Mouse (Mus musculus): ENCODE results near the gene Dhdh. TPM values are rescaled to one million over a fixed set of nuclear protein-coding genes. Genes with fewer than 3 reads are reported as not detected.
"Not testable (repeated sequence)": the region's sequence is repeated elsewhere in the genome, so short reads cannot be mapped to it uniquely, and the experiment has no call there.

Gene Dhdh
- polyA plus RNA-seq, 1 experiment from 2014 or later = 4.1 TPM

DNA sequence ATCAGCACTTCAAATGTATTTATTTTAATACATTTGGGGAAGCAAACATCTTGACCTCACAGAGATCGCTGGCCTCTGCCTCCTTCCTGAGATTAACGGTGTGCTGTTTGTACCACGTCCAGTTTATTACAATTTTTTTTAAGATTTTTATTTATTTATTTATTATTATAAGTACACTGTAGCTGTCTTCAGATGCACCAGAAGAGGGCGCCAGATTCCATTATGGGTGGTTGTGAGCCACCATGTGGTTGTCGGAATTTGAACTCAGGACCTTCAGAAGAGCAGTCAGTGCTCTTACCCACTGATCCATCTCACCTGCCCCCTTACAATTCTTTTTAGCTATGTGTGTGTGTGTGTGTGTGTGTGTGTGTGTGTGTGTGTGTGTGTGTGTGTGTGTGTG lies 28.2 kb upstream of the Dhdh start:
- H3K36me3 ChIP-seq (ENCODE audit: control insufficient read depth, insufficient read depth, low read length); DNase-seq (ENCODE audit: low spot score); H3K9ac ChIP-seq (ENCODE audit: low read depth, low read length); H3K27me3 ChIP-seq (ENCODE audit: control insufficient read depth, insufficient read depth, low read length); H3K4me3 ChIP-seq (ENCODE audit: low read depth, low read length); H3K9me3 ChIP-seq (ENCODE audit: control insufficient read depth, low read length); H3K4me1 ChIP-seq (replicated peaks; ENCODE audit: control insufficient read depth, insufficient read depth, low read length); H3K27ac ChIP-seq (ENCODE audit: low read depth, low read length); H3K4me2 ChIP-seq (replicated peaks; ENCODE audit: low read depth, low read length); ATAC-seq (ENCODE audit: low FRiP score): not testable (repeated sequence)
- WGBS = 62% methylated on average over 5 of the region's 5 CpGs

DNA sequence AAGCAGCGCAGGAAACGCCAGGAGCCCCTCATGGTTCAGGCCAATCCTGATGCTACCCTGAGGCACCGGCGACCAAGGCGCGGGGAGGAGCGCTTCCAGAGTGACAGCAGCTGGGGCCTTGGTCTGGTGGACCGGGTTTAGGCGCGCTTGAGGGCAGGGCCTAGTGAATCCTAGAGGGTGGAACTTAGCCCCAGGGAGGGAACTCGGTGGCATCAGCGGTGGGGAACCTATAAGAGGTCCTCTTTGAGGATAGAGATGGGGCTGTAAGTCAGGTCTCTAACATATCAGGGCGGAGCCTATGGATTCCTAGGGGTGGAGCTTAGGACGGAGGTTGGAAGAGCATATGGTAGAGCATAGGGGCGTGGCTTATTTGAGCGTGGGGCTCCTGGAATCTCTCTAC lies 26.8 kb upstream of the Dhdh start:
- Histone ChIP-seq H3K9me3 (ENCODE audit: control insufficient read depth, low read length) (no peaks in the 10 kb centered on the region), H3K36me3 (ENCODE audit: control insufficient read depth, insufficient read depth, low read length) (no peaks in the 10 kb centered on the region), H3K27ac (ENCODE audit: low read depth, low read length) (no peak overlapping the region), H3K4me2 (replicated peaks; ENCODE audit: low read depth, low read length) (no peak overlapping the region), H3K27me3 (ENCODE audit: control insufficient read depth, insufficient read depth, low read length) (no peaks in the 10 kb centered on the region), H3K4me3 (ENCODE audit: low read depth, low read length) (no peak overlapping the region), H3K4me1 (replicated peaks; ENCODE audit: control insufficient read depth, insufficient read depth, low read length) (no peaks in the 10 kb centered on the region), H3K9ac (ENCODE audit: low read depth, low read length) (no peak overlapping the region)
- DNase-seq (ENCODE audit: low spot score) (no peak), ATAC-seq (ENCODE audit: low FRiP score) (0 out of 2 replicates have a peak, but pooled peaks have one; percentile 38)
- WGBS = 31% methylated on average over 16 of the region's 16 CpGs

DNA sequence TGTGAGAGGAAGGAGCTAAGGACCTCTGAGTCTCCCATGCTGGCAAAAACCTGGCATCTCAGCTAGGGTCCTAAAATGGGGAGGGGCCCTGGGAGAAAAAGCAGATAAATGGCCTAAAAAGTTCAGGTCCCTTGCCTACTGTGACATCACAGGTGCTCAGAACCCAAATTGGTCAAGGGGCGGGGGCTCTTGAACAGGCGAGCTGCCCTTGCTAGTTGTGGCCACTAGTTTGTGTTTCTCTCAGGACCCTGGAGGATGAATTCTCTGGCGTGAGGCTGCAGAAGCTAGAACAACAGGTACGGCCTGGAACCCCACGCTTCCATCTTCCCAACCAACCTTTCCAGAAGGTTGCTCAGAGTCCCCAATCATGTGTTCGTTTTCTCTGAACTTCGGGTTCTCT lies 25.8 kb upstream of the Dhdh start:
- no peaks in the 10 kb centered on the region for H3K36me3 ChIP-seq (ENCODE audit: control insufficient read depth, insufficient read depth, low read length)
- no peaks in the 10 kb centered on the region for H3K9me3 ChIP-seq (ENCODE audit: control insufficient read depth, low read length)
- no peaks in the 10 kb centered on the region for H3K27me3 ChIP-seq (ENCODE audit: control insufficient read depth, insufficient read depth, low read length)
- no peak overlapping the region for H3K27ac ChIP-seq (ENCODE audit: low read depth, low read length)
- no peak overlapping the region for H3K9ac ChIP-seq (ENCODE audit: low read depth, low read length)
- H3K4me1 ChIP-seq (replicated peaks; ENCODE audit: control insufficient read depth, insufficient read depth, low read length) = peaks cover 3% of the 10 kb centered on the region
- DNase-seq (ENCODE audit: low spot score) = no peak
- H3K4me2 ChIP-seq (replicated peaks; ENCODE audit: low read depth, low read length) = no peak overlapping the region
- ATAC-seq (ENCODE audit: low FRiP score) = no peak
- WGBS = 84% methylated on average over 7 of the region's 7 CpGs
- H3K4me3 ChIP-seq (ENCODE audit: low read depth, low read length) = no peak overlapping the region

DNA sequence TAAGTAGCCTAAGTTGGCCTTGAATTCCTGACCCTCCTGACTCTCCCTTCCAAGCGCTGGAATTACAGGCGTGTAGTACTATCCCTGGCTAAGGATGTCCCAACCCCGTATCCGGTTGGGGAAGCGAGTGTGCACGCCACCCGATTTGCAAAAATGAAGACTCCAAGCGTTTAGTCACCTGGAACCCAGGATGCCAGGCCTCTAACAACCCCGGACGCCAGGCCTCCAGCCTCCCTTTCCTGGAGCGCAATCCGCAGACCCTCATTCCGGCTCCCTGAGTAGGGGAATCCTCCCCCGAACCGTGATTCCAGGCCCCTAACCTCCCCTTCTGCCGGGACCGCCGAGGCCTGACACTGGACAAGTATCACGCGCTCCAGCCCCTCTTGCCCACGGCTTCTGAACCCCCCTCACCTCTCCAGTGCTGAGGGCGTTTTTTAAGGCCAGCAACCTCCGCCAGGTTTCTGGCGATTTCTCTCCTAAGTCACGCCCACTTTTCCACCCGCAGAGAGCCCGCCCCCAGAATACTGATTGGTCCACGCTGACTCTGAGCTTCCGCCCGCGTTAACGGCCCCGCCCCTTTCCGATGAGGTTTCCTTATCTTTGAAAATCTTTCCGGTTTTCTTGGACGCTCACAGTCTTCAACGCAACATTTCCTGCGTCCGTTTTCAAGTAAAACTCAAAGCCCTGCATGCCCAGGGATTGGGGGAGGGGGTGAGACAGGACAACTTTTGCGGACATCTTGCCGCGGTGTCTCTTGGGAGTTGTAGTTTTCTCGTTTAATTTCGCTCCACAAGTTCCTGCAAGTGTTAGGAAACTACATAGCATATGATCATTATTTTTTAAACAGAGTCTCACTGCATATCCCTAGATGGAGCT lies 21.5 kb upstream of the Dhdh start, which contains the start of gene Nucb1:
Gene Nucb1, minus strand, starts transcription at position 495 of the 876 bp plus-strand sequence.
- Histone ChIP-seq H3K4me3 (ENCODE audit: low read depth, low read length) (peak within 1 kb of the TSS; percentile 67), H3K9ac (ENCODE audit: low read depth, low read length) (peak within 1 kb of the TSS; percentile 83), H3K4me1 (replicated peaks; ENCODE audit: control insufficient read depth, insufficient read depth, low read length) (peaks cover 4% of the 10 kb centered on the region), H3K36me3 (ENCODE audit: control insufficient read depth, insufficient read depth, low read length) (no peaks in the 10 kb centered on the region), H3K27me3 (ENCODE audit: control insufficient read depth, insufficient read depth, low read length) (no peaks in the 10 kb centered on the region), H3K9me3 (ENCODE audit: control insufficient read depth, low read length) (no peaks in the 10 kb centered on the region), H3K4me2 (replicated peaks; ENCODE audit: low read depth, low read length) (peak within 1 kb of the TSS; percentile 78), H3K27ac (ENCODE audit: low read depth, low read length) (peak within 1 kb of the TSS; percentile 43)
- under 1% methylated on average over 44 of the region's 44 CpGs for WGBS
- ATAC-seq (ENCODE audit: low FRiP score) = peak; percentile 92
- peak; percentile 94 for DNase-seq (ENCODE audit: low spot score)

DNA sequence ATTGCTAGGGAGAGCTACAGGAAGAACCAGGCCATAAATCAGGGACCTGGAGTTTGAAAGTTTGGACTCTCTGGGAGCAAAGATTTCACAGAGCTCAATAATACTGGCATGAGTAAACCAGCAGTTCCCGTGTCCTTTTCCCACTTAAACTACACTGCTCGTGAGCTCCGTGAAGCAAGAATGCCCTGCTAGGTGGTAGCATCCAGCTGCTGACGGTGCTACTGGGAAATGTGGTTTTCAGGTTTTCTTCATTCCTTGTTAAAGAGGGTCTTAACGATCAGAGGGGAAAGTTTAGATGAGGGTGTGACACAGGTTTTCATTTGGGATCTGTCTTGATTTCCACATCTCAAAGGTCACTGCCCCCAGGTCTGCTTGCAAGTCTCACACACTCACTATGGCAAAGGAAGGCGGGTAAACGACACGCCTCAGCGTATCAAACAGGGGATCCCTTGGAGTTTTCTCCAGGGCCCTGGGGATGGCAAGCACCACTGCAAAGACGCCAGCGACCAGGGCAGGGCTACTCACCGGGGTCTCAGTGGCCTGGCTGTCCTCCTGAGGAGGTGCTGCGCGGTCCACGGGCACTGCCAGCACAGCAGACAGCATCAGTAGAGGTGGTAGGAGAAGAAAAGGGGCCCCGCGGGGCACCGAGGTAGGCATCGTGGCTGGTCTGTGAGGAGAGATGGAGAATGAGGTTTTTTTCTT lies 20.7 kb upstream of the Dhdh start:
- Histone ChIP-seq H3K4me2 (replicated peaks; ENCODE audit: low read depth, low read length) (peak overlapping the region; percentile 78), H3K9ac (ENCODE audit: low read depth, low read length) (peak overlapping the region; percentile 83), H3K27me3 (ENCODE audit: control insufficient read depth, insufficient read depth, low read length) (no peaks in the 10 kb centered on the region), H3K4me3 (ENCODE audit: low read depth, low read length) (peak overlapping the region; percentile 67), H3K9me3 (ENCODE audit: control insufficient read depth, low read length) (no peaks in the 10 kb centered on the region), H3K36me3 (ENCODE audit: control insufficient read depth, insufficient read depth, low read length) (no peaks in the 10 kb centered on the region), H3K4me1 (replicated peaks; ENCODE audit: control insufficient read depth, insufficient read depth, low read length) (peaks cover 4% of the 10 kb centered on the region), H3K27ac (ENCODE audit: low read depth, low read length) (no peak overlapping the region)
- WGBS = 48% methylated on average over 19 of the region's 19 CpGs
- no peak for DNase-seq (ENCODE audit: low spot score)
- 0 out of 2 replicates have a peak, but pooled peaks have one; percentile 4 for ATAC-seq (ENCODE audit: low FRiP score)

DNA sequence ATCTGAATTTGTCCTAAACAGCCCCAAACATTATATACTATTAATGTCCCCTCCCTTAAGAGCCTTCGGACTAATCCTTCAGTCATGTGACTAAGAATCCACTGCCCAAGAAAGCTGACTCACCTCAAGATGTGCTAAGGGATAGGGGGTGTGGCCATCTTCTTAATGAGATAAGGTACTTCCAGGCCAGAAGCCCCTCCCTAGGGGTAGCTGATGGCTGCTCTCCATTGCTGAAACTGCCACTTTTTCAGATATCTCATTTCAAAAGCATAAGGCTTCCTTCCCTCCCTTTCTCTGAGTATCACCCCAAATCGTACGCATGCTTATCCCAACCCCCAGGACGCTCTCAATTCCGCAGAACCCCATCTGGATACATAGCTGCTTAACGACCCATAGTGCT lies 20.0 kb upstream of the Dhdh start:
- Histone ChIP-seq H3K4me3 (ENCODE audit: low read depth, low read length) (no peak overlapping the region), H3K4me2 (replicated peaks; ENCODE audit: low read depth, low read length) (no peak overlapping the region), H3K9me3 (ENCODE audit: control insufficient read depth, low read length) (no peaks in the 10 kb centered on the region), H3K27me3 (ENCODE audit: control insufficient read depth, insufficient read depth, low read length) (no peaks in the 10 kb centered on the region), H3K36me3 (ENCODE audit: control insufficient read depth, insufficient read depth, low read length) (no peaks in the 10 kb centered on the region), H3K9ac (ENCODE audit: low read depth, low read length) (no peak overlapping the region), H3K27ac (ENCODE audit: low read depth, low read length) (no peak overlapping the region), H3K4me1 (replicated peaks; ENCODE audit: control insufficient read depth, insufficient read depth, low read length) (peaks cover 4% of the 10 kb centered on the region)
- ATAC-seq (ENCODE audit: low FRiP score) (no peak), DNase-seq (ENCODE audit: low spot score) (no peak)
- WGBS = 90% methylated on average over 6 of the region's 6 CpGs

DNA sequence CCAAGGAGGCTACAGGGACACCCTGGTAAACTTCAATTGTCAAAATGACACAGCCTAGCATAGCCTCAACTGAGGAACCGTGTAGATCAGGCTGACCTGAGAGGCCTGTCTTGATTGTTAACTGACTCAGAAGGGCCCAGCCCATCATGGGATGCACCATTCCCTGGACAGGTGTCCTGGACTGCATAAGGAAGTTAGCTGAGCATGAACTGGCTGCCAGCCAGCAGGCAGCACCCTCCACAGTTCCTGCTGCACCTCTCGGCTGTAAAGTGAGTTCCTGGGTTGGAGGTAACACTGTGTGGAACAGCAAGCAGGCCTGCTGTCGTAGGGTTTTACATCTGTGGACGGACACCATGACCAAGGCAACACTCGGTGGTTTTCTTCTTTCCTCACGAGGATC lies 19.0 kb upstream of the Dhdh start:
- no peak overlapping the region for H3K4me2 ChIP-seq (replicated peaks; ENCODE audit: low read depth, low read length)
- H3K9ac ChIP-seq (ENCODE audit: low read depth, low read length) = no peak overlapping the region
- WGBS = 87% methylated on average over 6 of the region's 6 CpGs
- no peak for ATAC-seq (ENCODE audit: low FRiP score)
- no peak overlapping the region for H3K27ac ChIP-seq (ENCODE audit: low read depth, low read length)
- H3K36me3 ChIP-seq (ENCODE audit: control insufficient read depth, insufficient read depth, low read length) = no peaks in the 10 kb centered on the region
- H3K27me3 ChIP-seq (ENCODE audit: control insufficient read depth, insufficient read depth, low read length) = no peaks in the 10 kb centered on the region
- no peak for DNase-seq (ENCODE audit: low spot score)
- H3K4me1 ChIP-seq (replicated peaks; ENCODE audit: control insufficient read depth, insufficient read depth, low read length) = peaks cover 4% of the 10 kb centered on the region
- H3K9me3 ChIP-seq (ENCODE audit: control insufficient read depth, low read length) = no peaks in the 10 kb centered on the region
- H3K4me3 ChIP-seq (ENCODE audit: low read depth, low read length) = no peak overlapping the region

DNA sequence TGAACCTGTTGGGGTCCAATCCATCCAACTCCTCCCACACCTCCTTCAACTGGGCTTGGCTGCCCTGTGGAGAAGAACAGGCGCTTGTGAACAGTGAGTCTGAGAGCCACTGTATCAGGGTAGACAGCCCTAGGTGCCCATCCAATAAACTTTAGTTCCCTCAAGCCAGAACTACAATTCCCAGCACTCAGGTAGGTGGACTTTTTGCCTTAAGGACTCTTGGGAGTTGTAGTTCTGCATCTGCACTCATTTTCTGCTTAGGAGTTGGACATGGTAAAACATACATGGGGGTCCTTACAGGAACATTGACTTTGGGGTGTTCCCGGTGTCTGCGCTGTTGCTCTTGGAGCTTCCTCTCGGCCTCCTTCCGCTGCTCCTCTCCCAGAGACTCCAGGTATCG lies 9.8 kb upstream of the Dhdh start:
- DNase-seq (ENCODE audit: low spot score) (no peak), ATAC-seq (ENCODE audit: low FRiP score) (no peak)
- H3K9me3 ChIP-seq (ENCODE audit: control insufficient read depth, low read length) = no peaks in the 10 kb centered on the region
- WGBS = 100% methylated on average over 6 of the region's 6 CpGs
- H3K27me3 ChIP-seq (ENCODE audit: control insufficient read depth, insufficient read depth, low read length) = no peaks in the 10 kb centered on the region
- no peak overlapping the region for H3K27ac ChIP-seq (ENCODE audit: low read depth, low read length)
- H3K4me3 ChIP-seq (ENCODE audit: low read depth, low read length) = no peak overlapping the region
- H3K4me1 ChIP-seq (replicated peaks; ENCODE audit: control insufficient read depth, insufficient read depth, low read length) = no peaks in the 10 kb centered on the region
- no peak overlapping the region for H3K4me2 ChIP-seq (replicated peaks; ENCODE audit: low read depth, low read length)
- H3K36me3 ChIP-seq (ENCODE audit: control insufficient read depth, insufficient read depth, low read length) = 0 out of 2 replicates have a peak, but pooled peaks cover under 1% of the 10 kb centered on the region
- H3K9ac ChIP-seq (ENCODE audit: low read depth, low read length) = no peak overlapping the region
